Mouse (Mus musculus) spleen, adult 10 weeks (tissue): Measurements from ENCODE around the gene Vmn2r96. TPM values are rescaled to one million over a fixed set of nuclear protein-coding genes. Genes with fewer than 3 reads are reported as not detected.

Experiments used
- polyA plus RNA-seq: library from polyadenylated mRNA; stranded (reverse); fragments of 350-450 nt; fragmentation: Illumina TruSeq; extraction: RNeasy Lipid Tissue Mini Kit (QIAGEN cat#74804); gene quantifications from one replicate; pipeline ENCODE4 v1.2.3, GENCODE M21; 2015; ENCODE audit warnings: low replicate concordance; ENCODE audit not compliant: insufficient read depth

Vmn2r96 gene
- 1.2 TPM for polyA plus RNA-seq

DNA sequence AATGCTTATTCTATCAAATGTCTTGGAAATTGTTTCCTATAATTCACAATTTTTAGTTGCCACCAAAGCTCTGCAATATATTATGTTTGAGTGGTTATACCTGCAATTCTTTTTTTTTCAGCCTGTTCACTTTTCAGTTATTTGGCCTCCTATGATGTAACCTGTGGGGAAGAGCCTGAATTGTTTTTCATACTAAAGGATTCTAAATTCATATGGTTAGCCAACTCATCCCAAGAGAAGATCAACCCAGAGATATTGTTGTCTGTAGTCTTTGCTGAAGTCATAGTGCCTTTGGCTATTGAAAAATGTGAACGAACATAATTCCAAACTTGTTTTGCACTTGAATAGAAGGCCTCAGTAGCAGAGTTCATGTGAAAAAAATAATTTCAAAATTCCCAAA is at the start of gene Vmn2r96:
TSS of gene Vmn2r96 (plus strand) at position 301 of the 400 bp plus-strand sequence.

Other genes with a start within 250 kb of the Vmn2r96 start
- gene Vmn2r95, start 149.1 kb upstream of the Vmn2r96 start, polyA plus RNA-seq = not detected